Mouse (Mus musculus) kidney, postnatal 4 days (tissue): ENCODE measurements at regions not wholly inside any gene's neighbourhood (a gene's known extent, or its start where the extent isn't known, plus 50 kb on each side); places are given as distances from the start of the nearest gene placed in this dataset.
"Not testable (repeated sequence)": the region's sequence is repeated elsewhere in the genome, so short reads cannot be mapped to it uniquely, and the experiment has no call there.

ENCODE experiments used
- DNase-seq, 2 experiments: peaks; one replicate each; pipeline ENCODE4 v3.0.0; 2021; ENCODE audit warnings: mixed read lengths in 2 of 2

- no peak for DNase-seq
Observed at GRCm38 (mm10) chr14:37820918-37821632, 686.0 kb upstream of the Ghitm start.

GRCm38 (mm10) chr14:37819959-37820358 is 684.9 kb upstream of the Ghitm start:
- DNase-seq, result peak; percentile 27 to 43

DNA sequence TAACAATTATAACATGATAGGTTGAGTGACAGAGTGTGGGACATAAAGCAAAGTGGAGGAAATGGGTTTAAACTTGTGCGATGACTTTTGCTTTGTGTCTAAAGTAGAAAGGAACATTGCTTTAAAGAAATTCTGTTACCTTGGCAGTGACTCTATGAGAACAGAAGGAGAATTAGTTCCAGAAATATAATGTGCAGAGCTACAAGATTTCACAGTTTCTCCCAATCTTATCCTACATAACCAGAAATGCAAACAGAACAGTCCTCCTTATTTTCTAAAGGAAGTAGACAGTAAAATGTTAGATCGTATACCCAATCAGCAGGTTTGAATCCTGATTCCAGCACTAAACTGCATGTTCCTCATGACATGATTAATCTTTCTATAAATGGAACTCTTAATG is 660.6 kb upstream of the Ghitm start:
- no peak for DNase-seq

DNA sequence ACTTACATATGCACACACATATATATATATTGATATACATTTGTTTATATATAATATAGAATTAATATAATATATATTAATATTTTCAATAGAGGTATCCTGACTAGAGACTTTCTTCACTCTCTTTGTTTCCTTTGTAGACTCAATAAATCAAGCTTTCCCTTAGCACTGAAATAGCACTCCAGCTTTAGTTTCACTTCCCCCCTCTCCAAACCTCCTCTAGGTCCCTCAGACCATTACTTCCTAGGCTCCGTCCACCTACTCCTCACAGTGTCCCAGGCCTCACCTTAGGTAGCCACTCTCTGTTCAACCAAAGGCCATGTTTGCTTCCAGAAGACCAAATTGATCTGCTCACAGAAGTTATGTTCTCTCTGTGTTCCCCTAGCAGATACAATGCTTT is 630.7 kb upstream of the Ghitm start:
- DNase-seq, result no peak

- not testable (repeated sequence) for DNase-seq
Observed at GRCm38 (mm10) chr14:37749661-37750060, 614.6 kb upstream of the Ghitm start.

GRCm38 (mm10) chr14:37749162-37749561 is 614.1 kb upstream of the Ghitm start:
- no peak for DNase-seq

DNA sequence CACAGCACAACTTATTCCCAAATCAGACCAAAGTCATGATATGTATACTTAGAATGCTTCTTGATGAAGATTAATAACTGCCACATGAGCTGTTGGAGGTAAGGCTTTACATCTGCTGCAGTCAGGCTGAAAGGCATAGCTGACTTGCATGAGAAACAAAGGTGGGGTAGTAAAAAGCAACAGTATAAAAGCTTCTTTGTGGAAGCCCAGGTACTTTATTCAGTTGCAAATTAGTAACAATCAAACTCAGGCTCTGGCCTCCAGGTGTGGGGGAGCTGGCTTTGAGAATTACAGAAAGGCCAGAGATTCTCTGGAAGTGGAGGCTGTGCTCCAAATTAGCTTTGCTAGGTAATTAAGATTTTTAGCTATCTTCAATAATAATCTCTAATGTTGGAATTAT is 608.0 kb upstream of the Ghitm start:
- DNase-seq, result no peak

DNA sequence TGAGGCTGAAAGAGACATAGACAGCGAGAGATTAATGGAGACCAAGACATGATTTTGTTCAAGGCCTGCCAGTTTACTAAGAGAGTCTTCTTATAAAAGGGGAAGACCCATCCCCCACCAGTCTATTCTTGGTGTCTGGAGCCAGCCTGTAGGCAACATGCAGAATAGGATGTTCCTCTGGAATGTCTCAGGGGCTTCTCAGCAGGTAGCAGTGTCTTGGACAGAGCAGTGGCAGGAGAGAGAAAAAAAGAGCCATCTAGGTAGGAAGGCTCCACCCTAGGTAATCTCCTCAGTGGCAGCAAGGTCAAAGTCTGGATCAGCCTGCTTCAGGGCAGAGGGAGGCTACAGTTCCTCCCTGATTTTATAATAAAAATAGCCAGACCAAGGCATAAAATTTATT is 607.4 kb upstream of the Ghitm start:
- DNase-seq, result not testable (repeated sequence)
